Mouse (Mus musculus): Measurements from ENCODE around the gene Pde10a.

DNA sequence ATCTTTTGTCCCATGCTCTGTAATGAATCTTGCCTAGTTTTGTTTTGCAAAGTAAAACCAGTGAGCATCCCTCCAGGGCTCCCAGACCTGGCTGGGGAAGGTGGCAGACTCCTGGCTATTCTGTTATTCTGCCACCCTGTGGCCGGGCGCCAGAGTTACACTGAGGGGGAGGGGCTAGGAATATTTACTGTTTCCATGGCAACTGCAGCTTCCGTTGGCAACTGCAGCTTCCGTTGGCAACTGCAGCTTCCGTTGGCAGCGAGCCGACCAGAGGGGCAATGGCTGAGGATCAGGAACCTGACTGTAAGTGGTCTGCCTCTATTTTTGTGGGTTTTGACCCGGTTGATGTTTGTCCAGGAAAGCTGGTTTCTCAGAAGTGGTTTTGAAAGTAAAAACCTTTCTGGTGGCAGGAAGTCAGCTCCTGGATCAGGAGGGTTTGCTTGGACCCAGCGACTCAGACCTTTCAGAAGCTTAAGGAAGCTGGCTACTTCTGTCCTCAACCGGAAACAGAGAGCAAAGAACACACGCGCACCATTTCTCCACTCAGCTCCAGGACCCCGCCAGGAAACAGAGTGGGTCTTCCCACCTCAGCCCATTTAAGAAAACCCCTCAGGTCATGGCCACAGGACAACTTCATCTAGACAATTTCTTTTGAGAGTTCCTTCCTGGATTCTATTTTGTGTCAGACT, 463.1 kb downstream of the Pde10a start, which contains the start of gene 1700010I14Rik:
- TF ChIP-seq CTCF (conservative IDR thresholded peaks at IDR 0.05; ENCODE audit: low read length): peak; percentile 53
- no peak for TF ChIP-seq NANOG (IDR thresholded peaks at IDR 0.05; ENCODE audit: borderline replicate concordance, low read length)
